Comparison of ENCODE assay signal across 27 mouse cellular contexts in genomic region chr9:72868774-72869173, GRCm38 (mm10). TPM values are rescaled to one million over a fixed set of nuclear protein-coding genes. Genes with fewer than 3 reads are reported as not detected.
DNase-seq lines count a peak whose midpoint lies in the region; ATAC-seq and TF ChIP-seq lines count a peak whose summit lies in the region.
"Had no signal": no experiment of that assay in that cellular context is flagged by ENCODE, and none has a peak within 500 bp of the region (broad histone marks: within the 10 kb centered on the region; RNA-seq: fewer than 3 reads in every experiment).

No protein-coding gene starts in this region.

- no peak overlapping the region for H3K4me3 ChIP-seq in heart, embryonic 13.5 days
- H3K4me3 ChIP-seq in limb, embryonic 14.5 days (replicated peaks; ENCODE audit: low read length) = no peak overlapping the region
- no peak overlapping the region for H3K4me3 ChIP-seq in lung, postnatal 0 days (ENCODE audit: low read depth, low read length)
- H3K4me3 ChIP-seq: gastrocnemius, adult 2 months; hindbrain, embryonic 13.5 days; intestine, embryonic 15.5 days; midbrain, embryonic 15.5 days; myocyte had no signal

- no peaks in the 10 kb centered on the region for H3K36me3 ChIP-seq in heart, embryonic 13.5 days
- H3K36me3 ChIP-seq in limb, embryonic 14.5 days (ENCODE audit: control insufficient read depth, insufficient read depth, low read length) = no peaks in the 10 kb centered on the region
- no peaks in the 10 kb centered on the region for H3K36me3 ChIP-seq in lung, postnatal 0 days (ENCODE audit: insufficient read depth, low read length)
- H3K36me3 ChIP-seq: hindbrain, embryonic 13.5 days; intestine, embryonic 15.5 days; midbrain, embryonic 15.5 days had no signal

- no peak for TF ChIP-seq POLR2A in limb, embryonic 14.5 days (IDR thresholded peaks at IDR 0.05; ENCODE audit: borderline replicate concordance, extremely low read depth, insufficient read depth, insufficient read length)

- 52% methylated on average over 2 of the region's 2 CpGs for WGBS in heart, embryonic 13.5 days
- 52% methylated on average over 2 of the region's 2 CpGs for WGBS in limb, embryonic 14.5 days
- 76% methylated on average over 2 of the region's 2 CpGs for WGBS in lung, postnatal 0 days

- H3K4me1 ChIP-seq in heart, embryonic 13.5 days = peaks cover 37% of the 10 kb centered on the region
- H3K4me1 ChIP-seq in limb, embryonic 14.5 days (ENCODE audit: control insufficient read depth, insufficient read depth, low read length) = peaks cover 9% of the 10 kb centered on the region
- no peaks in the 10 kb centered on the region for H3K4me1 ChIP-seq in lung, postnatal 0 days (ENCODE audit: insufficient read depth, low read depth, low read length)

- TF ChIP-seq EP300 in lung, postnatal 0 days (IDR thresholded peaks at IDR 0.05) = no peak

- no peak overlapping the region for H3K9ac ChIP-seq in heart, embryonic 13.5 days
- no peak overlapping the region for H3K9ac ChIP-seq in limb, embryonic 14.5 days (ENCODE audit: low read depth, low read length, severe bottlenecking)
- no peak overlapping the region for H3K9ac ChIP-seq in lung, postnatal 0 days (replicated peaks; ENCODE audit: low read depth)
- H3K9ac ChIP-seq: forebrain, postnatal 0 days; hindbrain, embryonic 13.5 days; intestine, embryonic 15.5 days; midbrain, embryonic 15.5 days had no signal

- no peak; the same call in 1 of the 2 replicates for ATAC-seq in heart, embryonic 13.5 days (ENCODE audit: extremely low read depth, insufficient number of reproducible peaks, low FRiP score, low TSS enrichment)
- peak; percentile 42; the same call in 1 of the 2 replicates for ATAC-seq in limb, embryonic 14.5 days (ENCODE audit: low FRiP score, low read depth)
- ATAC-seq in lung, postnatal 0 days = no peak
- ATAC-seq: activated CD4-positive, CD25-positive, alpha-beta regulatory T cell, adult 4 months; forebrain, postnatal 0 days; intestine, embryonic 15.5 days; midbrain, embryonic 15.5 days had no signal

- no peak overlapping the region for H3K4me2 ChIP-seq in heart, embryonic 13.5 days
- H3K4me2 ChIP-seq in limb, embryonic 14.5 days (replicated peaks; ENCODE audit: low read depth, low read length, severe bottlenecking) = no peak overlapping the region
- no peak overlapping the region for H3K4me2 ChIP-seq in lung, postnatal 0 days (replicated peaks; ENCODE audit: low read depth, low read length)
- H3K4me2 ChIP-seq: hindbrain, embryonic 13.5 days; intestine, embryonic 15.5 days; liver, embryonic 11.5 days; midbrain, embryonic 15.5 days had no signal

- H3K9me3 ChIP-seq in heart, embryonic 13.5 days = no peaks in the 10 kb centered on the region
- H3K9me3 ChIP-seq in limb, embryonic 14.5 days (ENCODE audit: control insufficient read depth, low read length) = no peaks in the 10 kb centered on the region
- H3K9me3 ChIP-seq in lung, postnatal 0 days (ENCODE audit: low read length) = no peaks in the 10 kb centered on the region
- H3K9me3 ChIP-seq: hindbrain, embryonic 13.5 days; intestine, embryonic 15.5 days; midbrain, embryonic 15.5 days had no signal

- TF ChIP-seq CTCF in lung, postnatal 0 days (IDR thresholded peaks at IDR 0.05) = no peak

- H3K27me3 ChIP-seq in heart, embryonic 13.5 days (replicated peaks) = no peaks in the 10 kb centered on the region
- no peaks in the 10 kb centered on the region for H3K27me3 ChIP-seq in limb, embryonic 14.5 days (ENCODE audit: control insufficient read depth, insufficient read depth, low read length)
- H3K27me3 ChIP-seq in lung, postnatal 0 days (replicated peaks; ENCODE audit: insufficient read depth, low read length) = no peaks in the 10 kb centered on the region
- H3K27me3 ChIP-seq: hindbrain, embryonic 13.5 days; intestine, embryonic 15.5 days; midbrain, embryonic 15.5 days had no signal

- peak; percentile 11 for DNase-seq in cerebellum, adult 9-10 months
- DNase-seq in cerebellum, postnatal 10 days = no peak
- no peak for DNase-seq in heart, postnatal 4 days
- DNase-seq in layer of hippocampus, adult 9-11 months = peak; percentile 40
- DNase-seq in layer of hippocampus, adult 8-10 months (ENCODE audit: low spot score in 2 of 2) = no peak
- DNase-seq in limb, embryonic 14.5 days (ENCODE audit: low spot score) = peak; percentile 56
- DNase-seq in lung, postnatal 0 days (ENCODE audit: low spot score) = no peak
- DNase-seq: adrenal gland, postnatal 14 days; cerebellum, adult 11 months; forebrain, postnatal 0 days; gastrocnemius, adult 2 months; kidney, adult 9 months; kidney, postnatal 25 days; lung, adult 18-20 months; lung, postnatal 36 days; right cerebral cortex, postnatal 14 days; spleen, adult 18-20 months; thymus, postnatal 36 days had no signal

- peak overlapping the region; percentile 56 for H3K27ac ChIP-seq in heart, embryonic 13.5 days (replicated peaks)
- H3K27ac ChIP-seq in limb, embryonic 14.5 days (replicated peaks; ENCODE audit: low read depth, low read length) = no peak overlapping the region
- H3K27ac ChIP-seq in lung, postnatal 0 days (ENCODE audit: low read length) = no peak overlapping the region
- H3K27ac ChIP-seq: gastrocnemius, adult 2 months; hindbrain, embryonic 13.5 days; intestine, embryonic 15.5 days; midbrain, embryonic 15.5 days had no signal

RNA-seq across cellular contexts. Expression of gene Pygo1, which starts 56.7 kb away (rescaled TPM):
- 1.8 and 2.0 TPM in 2 replicates for polyA plus RNA-seq in heart, embryonic 13.5 days (2015; fragmentation: Nextera tagmentation; extraction: Ambion mirVana)
- 1 to 10 TPM; 7.0 to 7.1 TPM for total RNA-seq in heart, postnatal 4 days (2021)
- total RNA-seq in layer of hippocampus, adult 8-10 months (2022) = 10 to 100 TPM; 26.3 to 31.3 (median 28.8) TPM
- 11.0 and 11.2 TPM in 2 replicates for polyA plus RNA-seq in limb, embryonic 14.5 days (2012; rRNA removed)
- polyA plus RNA-seq in limb, embryonic 14.5 days (2014; fragmentation: Nextera tagmentation; extraction: Ambion mirVana) = 8.4 and 10.4 TPM in 2 replicates
- polyA plus RNA-seq in lung, postnatal 0 days (2015; fragmentation: Nextera tagmentation; extraction: Ambion mirVana) = 1.8 TPM in 2 replicates
- total RNA-seq: granulocyte monocyte progenitor cell, adult 5-6 weeks; megakaryocyte-erythroid progenitor cell, adult 5-6 weeks had no signal
- polyA plus RNA-seq: activated CD4-positive, CD25-positive, alpha-beta regulatory T cell, adult 4 months had no signal

Comparison
In these comparisons a context has a peak if more than half of its experiments do, and no peak if none do; other contexts are left out.
1. DNase-seq: peak in cerebellum, adult 9-10 months (single experiment), layer of hippocampus, adult 9-11 months (single experiment) and limb, embryonic 14.5 days (single experiment); none in cerebellum, postnatal 10 days (0 of 2), heart, postnatal 4 days (single experiment), layer of hippocampus, adult 8-10 months (0 of 2) and lung, postnatal 0 days (single experiment).